Mouse (Mus musculus) ES-Bruce4 (cell line): Measurements from ENCODE around the gene Wdfy3.

ENCODE experiments used
- CTCF ChIP-seq: IDR thresholded peaks from one replicate; pipeline ENCODE4 v1.8.1; 2011; ENCODE audit warnings: low read depth, low read length
- EP300 ChIP-seq: IDR thresholded peaks from 2 replicates; pipeline ENCODE4 v1.6.1; 2011; ENCODE audit warnings: low read depth, low read length; ENCODE audit not compliant: insufficient read depth

DNA sequence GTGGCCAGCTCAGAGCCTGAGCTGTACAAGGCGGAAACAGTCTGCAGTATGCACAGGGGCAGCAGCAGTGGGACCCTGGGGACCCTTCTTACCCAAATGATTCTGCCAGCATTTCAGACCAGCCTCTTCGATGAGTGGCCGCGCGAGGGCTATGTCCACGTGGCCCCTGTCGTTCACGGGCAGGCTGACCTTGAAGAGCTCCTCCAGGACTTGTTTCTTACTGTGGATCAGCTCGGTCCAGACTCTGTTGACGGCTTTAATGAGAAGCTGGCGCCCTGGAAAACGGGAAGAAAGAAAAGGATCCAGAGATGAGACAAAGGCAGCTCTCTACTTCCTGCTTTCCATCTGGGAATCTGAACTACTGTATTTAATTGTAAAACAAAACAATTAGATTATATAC lies 184.7 kb downstream of the Wdfy3 start:
- TF ChIP-seq CTCF: no peak
- no peak for TF ChIP-seq EP300
